ENCODE assay signal across 16 mouse cellular contexts in the genomic region with DNA sequence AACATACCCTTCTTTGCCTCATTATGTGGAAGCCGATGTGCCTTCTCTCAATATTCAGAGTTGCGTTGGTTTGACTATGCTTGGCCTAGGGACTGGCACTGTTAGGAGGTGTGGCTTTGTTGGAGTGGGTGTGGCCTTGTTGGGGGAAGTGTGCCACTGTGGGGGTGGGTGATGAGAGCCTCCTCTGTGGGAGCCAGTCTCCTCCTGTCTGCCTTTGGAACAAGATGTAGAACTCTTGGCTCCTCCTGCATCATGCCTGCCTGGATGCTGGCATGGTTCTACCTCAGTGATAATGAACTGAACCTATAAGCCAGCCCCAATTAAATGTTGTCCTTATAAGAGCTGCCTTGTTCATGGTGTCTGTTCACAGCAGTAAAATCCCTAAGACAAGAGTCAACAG.
"Had no signal": no experiment of that assay in that cellular context is flagged by ENCODE, and none has a peak within 500 bp of the region (broad histone marks: within the 10 kb centered on the region; RNA-seq: fewer than 3 reads in every experiment).

No protein-coding gene starts in this region.

- H3K27me3 ChIP-seq: kidney, embryonic 15.5 days; limb, embryonic 13.5 days; liver, embryonic 12.5 days; liver, embryonic 15.5 days; lung, embryonic 15.5 days had no signal

- H3K4me2 ChIP-seq: kidney, embryonic 15.5 days; limb, embryonic 13.5 days; liver, embryonic 12.5 days; liver, embryonic 15.5 days; lung, embryonic 15.5 days; midbrain, embryonic 11.5 days had no signal

- H3K4me1 ChIP-seq: kidney, embryonic 15.5 days; limb, embryonic 10.5 days; limb, embryonic 13.5 days; liver, embryonic 12.5 days; liver, embryonic 15.5 days; lung, embryonic 15.5 days had no signal

- H3K9ac ChIP-seq: kidney, embryonic 15.5 days; limb, embryonic 13.5 days; liver, embryonic 12.5 days; liver, embryonic 15.5 days; lung, embryonic 15.5 days had no signal

- DNase-seq: kidney, postnatal 10 days; kidney, postnatal 36 days; liver; lung, adult 18-20 months; lung, postnatal 10 days; lung, postnatal 36 days; midbrain, embryonic 14.5 days; thymus, adult 18-20 months; thymus, postnatal 36 days had no signal

- H3K9me3 ChIP-seq: kidney, embryonic 15.5 days; limb, embryonic 10.5 days; limb, embryonic 13.5 days; liver, embryonic 12.5 days; liver, embryonic 15.5 days; lung, embryonic 15.5 days had no signal

- ATAC-seq: liver, embryonic 12.5 days had no signal

- H3K36me3 ChIP-seq: kidney, embryonic 15.5 days; limb, embryonic 10.5 days; limb, embryonic 13.5 days; liver, embryonic 12.5 days; liver, embryonic 15.5 days; lung, embryonic 15.5 days had no signal

- H3K4me3 ChIP-seq: kidney, embryonic 15.5 days; limb, embryonic 10.5 days; limb, embryonic 13.5 days; liver, embryonic 12.5 days; liver, embryonic 15.5 days; lung, embryonic 15.5 days had no signal

- H3K27ac ChIP-seq: kidney, embryonic 15.5 days; limb, embryonic 10.5 days; limb, embryonic 13.5 days; liver, embryonic 12.5 days; liver, embryonic 15.5 days; lung, embryonic 15.5 days had no signal
